Mouse (Mus musculus): ENCODE results near the gene Mrpl46.

- TF ChIP-seq CTCF (IDR thresholded peaks at IDR 0.05; ENCODE audit: low read depth) (peak; percentile 94), EP300 (IDR thresholded peaks at IDR 0.05; ENCODE audit: low read depth) (no peak)
These were observed 8.3 kb upstream of the Mrpl46 start for GRCm38 (mm10) chr7:78791359-78792222.
